Mouse (Mus musculus) forebrain, embryonic 16.5 days (tissue): ENCODE measurements around the gene Haus2. TPM values are rescaled to one million over a fixed set of nuclear protein-coding genes. Genes with fewer than 3 reads are reported as not detected.
"Not testable (repeated sequence)": the region's sequence is repeated elsewhere in the genome, so short reads cannot be mapped to it uniquely, and the experiment has no call there.

ENCODE experiments used
- ATAC-seq: fragments of 200-750 bp; cut with Nextera tagmentation; 2 replicates; pipeline ENCODE4 v1.8.0; 2017; ENCODE audit warnings: mild to moderate bottlenecking, moderate library complexity
- H3K27ac ChIP-seq: fragments of 300-500 bp; sonication (generic); 2 replicates; pipeline ENCODE4 v1.5.1; 2014; ENCODE audit warnings: low read length, control low read depth
- H3K27me3 ChIP-seq: fragments of 300-500 bp; sonication (generic); replicated peaks from 2 replicates; pipeline ENCODE4 v1.6.1; 2014; ENCODE audit warnings: low read length; ENCODE audit not compliant: control insufficient read depth, insufficient read depth
- H3K36me3 ChIP-seq: fragments of 300-500 bp; sonication (generic); 2 replicates; pipeline ENCODE4 v1.6.1; 2014; ENCODE audit not compliant: control insufficient read depth, insufficient read depth
- H3K4me1 ChIP-seq: fragments of 300-500 bp; sonication (generic); replicated peaks from 2 replicates; pipeline ENCODE4 v1.6.1; 2014; ENCODE audit warnings: low read length; ENCODE audit not compliant: control insufficient read depth, insufficient read depth
- H3K4me2 ChIP-seq: fragments of 300-500 bp; sonication (generic); 2 replicates; pipeline ENCODE4 v1.6.1; 2014; ENCODE audit warnings: mild to moderate bottlenecking, low read length, control low read depth
- H3K4me3 ChIP-seq: fragments of 300-500 bp; sonication (generic); replicated peaks from 2 replicates; pipeline ENCODE4 v1.5.1; 2014; ENCODE audit warnings: mild to moderate bottlenecking, low read length, control low read depth
- H3K9ac ChIP-seq: fragments of 300-500 bp; sonication (generic); replicated peaks from 2 replicates; pipeline ENCODE4 v1.6.1; 2014; ENCODE audit warnings: low read depth, low read length, control low read depth
- H3K9me3 ChIP-seq: fragments of 300-500 bp; sonication (generic); 2 replicates; pipeline ENCODE4 v1.6.1; 2016; ENCODE audit warnings: low read length; ENCODE audit not compliant: control insufficient read depth
- WGBS: fragments of 180-500 bp; shearing (Covaris S2); extraction: QIAGEN DNeasy Blood & Tissue Kit; methylation state at CpG from one replicate; pipeline ENCODE4 v1.1.7; 2014; 5-methylcytosine and 5-hydroxymethylcytosine counted together
- polyA plus RNA-seq: library from polyadenylated mRNA; unstranded; fragments of >200 nt; fragmentation: Nextera tagmentation; extraction: Ambion mirVana; gene quantifications from 2 replicates; pipeline ENCODE4 v1.2.1, GENCODE M21; 2015

Gene Haus2
- 28.5 and 32.0 TPM in 2 replicates for polyA plus RNA-seq

- peak; percentile 97 for ATAC-seq
- under 1% methylated on average over 52 of the region's 52 CpGs for WGBS
- Histone ChIP-seq H3K4me3 (peak within 1 kb of the TSS; percentile 100), H3K4me1 (peaks cover 18% of the 10 kb centered on the region), H3K9ac (peak within 1 kb of the TSS; percentile 90), H3K9me3 (no peaks in the 10 kb centered on the region), H3K4me2 (peak within 1 kb of the TSS; percentile 92), H3K36me3 (peaks cover 10% of the 10 kb centered on the region; the same call in 1 of the 2 replicates), H3K27ac (peak within 1 kb of the TSS; percentile 96), H3K27me3 (no peaks in the 10 kb centered on the region)
These were observed at the start of gene Haus2, which contains the start of gene Lrrc57 for GRCm38 (mm10) chr2:120608830-120609723. Gene Haus2, plus strand, starts transcription at chr2:120609383. Gene Lrrc57, minus strand, starts transcription at chr2:120609520.

DNA sequence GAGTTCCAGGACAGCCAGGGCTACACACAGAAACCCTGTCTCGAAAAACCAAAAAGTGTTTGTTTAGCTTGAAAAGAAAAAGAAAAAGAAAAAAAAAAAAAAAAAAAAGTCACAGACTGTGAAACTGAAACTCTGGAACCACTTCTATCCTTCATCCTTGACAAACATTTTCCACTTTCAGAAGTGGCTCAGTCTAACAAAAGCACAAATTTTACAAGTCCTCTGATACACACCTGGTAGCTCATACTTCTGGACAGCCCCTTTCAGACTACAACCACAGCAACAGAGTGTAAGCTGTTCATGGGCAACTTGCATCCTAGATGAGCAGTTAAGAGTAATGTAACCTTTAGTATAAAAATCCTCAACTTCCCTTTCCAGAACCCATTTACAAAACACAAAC, 47.7 kb upstream of the Haus2 start:
- Histone ChIP-seq H3K4me2 (no peak overlapping the region), H3K4me3 (no peak overlapping the region), H3K9me3 (no peaks in the 10 kb centered on the region), H3K4me1 (peaks cover 9% of the 10 kb centered on the region), H3K27ac (no peak overlapping the region), H3K27me3 (no peaks in the 10 kb centered on the region), H3K36me3 (no peaks in the 10 kb centered on the region), H3K9ac (no peak overlapping the region)
- 86% methylated on average over 1 of the region's 1 CpGs for WGBS
- ATAC-seq, result no peak

DNA sequence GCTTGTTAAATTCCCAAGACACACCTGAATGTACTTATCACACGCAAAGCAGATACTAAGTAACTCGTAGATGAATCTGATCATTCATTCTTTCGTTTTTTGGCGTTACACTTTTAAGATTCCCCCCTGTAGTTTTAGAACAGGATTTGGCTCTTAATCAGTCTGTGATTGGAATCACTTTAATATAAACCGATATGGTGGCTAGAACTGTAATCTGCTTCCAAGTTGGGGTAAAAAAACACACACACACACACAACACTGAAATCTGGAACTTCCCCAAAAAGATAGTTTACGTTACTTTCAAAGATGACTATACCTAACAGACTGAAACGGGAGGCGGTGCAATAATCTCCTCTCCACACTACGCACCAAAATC, 46.3 kb upstream of the Haus2 start:
- ATAC-seq, result no peak
- Histone ChIP-seq H3K27me3 (no peaks in the 10 kb centered on the region), H3K9me3 (no peaks in the 10 kb centered on the region), H3K4me3 (peak overlapping the region; percentile 95), H3K4me2 (peak overlapping the region; percentile 86), H3K9ac (peak overlapping the region; percentile 95), H3K27ac (no peak overlapping the region), H3K4me1 (peaks cover 14% of the 10 kb centered on the region), H3K36me3 (no peaks in the 10 kb centered on the region)
- WGBS, result 23% methylated on average over 9 of the region's 9 CpGs

GRCm38 (mm10) chr2:120563235-120563990, 45.8 kb upstream of the Haus2 start, which contains the start of gene Zfp106:
Gene Zfp106, minus strand, starts transcription at chr2:120563843.
- H3K36me3 ChIP-seq, result no peaks in the 10 kb centered on the region
- peak within 1 kb of the TSS; percentile 86 for H3K4me2 ChIP-seq
- ATAC-seq, result peak; percentile 91
- H3K27ac ChIP-seq, result peak within 1 kb of the TSS; percentile 53
- no peaks in the 10 kb centered on the region for H3K9me3 ChIP-seq
- under 1% methylated on average over 50 of the region's 50 CpGs for WGBS
- peak within 1 kb of the TSS; percentile 95 for H3K4me3 ChIP-seq
- H3K27me3 ChIP-seq, result no peaks in the 10 kb centered on the region
- H3K4me1 ChIP-seq, result peaks cover 18% of the 10 kb centered on the region
- peak within 1 kb of the TSS; percentile 95 for H3K9ac ChIP-seq

DNA sequence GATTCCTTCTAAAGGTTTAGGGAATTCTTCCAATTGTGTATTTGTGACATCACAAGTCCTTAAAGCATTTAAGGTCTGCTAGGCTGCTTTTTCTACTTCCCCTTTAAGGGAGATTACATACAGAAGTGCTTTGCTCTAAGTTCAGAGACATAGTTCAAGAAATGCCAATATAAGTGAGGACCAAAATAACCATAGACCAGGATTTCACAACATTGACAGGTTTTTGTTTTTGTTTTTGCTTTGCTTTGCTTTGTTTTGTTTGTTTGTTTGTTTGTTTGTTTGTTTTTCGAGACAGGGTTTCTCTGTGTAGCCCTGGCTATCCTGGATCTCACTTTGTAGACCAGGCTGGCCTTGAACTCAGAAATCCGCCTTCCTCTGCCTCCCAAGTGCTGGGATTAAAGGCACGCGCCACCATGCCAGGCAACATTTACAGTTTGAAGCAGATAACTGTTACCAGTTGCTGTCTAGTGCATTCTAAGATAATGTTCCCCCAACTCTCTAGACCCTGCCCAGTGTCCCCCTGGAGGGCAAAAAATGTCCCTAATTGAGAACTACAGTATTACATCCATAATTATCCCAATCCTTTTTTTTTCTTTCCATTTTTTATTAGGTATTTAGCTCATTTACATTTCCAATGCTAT, 44.5 kb upstream of the Haus2 start:
- H3K9me3 ChIP-seq, H3K27ac ChIP-seq, H3K36me3 ChIP-seq, H3K27me3 ChIP-seq, H3K9ac ChIP-seq, H3K4me3 ChIP-seq, H3K4me2 ChIP-seq, ATAC-seq: not testable (repeated sequence)
- peaks cover 22% of the 10 kb centered on the region for H3K4me1 ChIP-seq
- 95% methylated on average over 4 of the region's 4 CpGs for WGBS

- Histone ChIP-seq H3K27me3 (no peaks in the 10 kb centered on the region), H3K27ac (no peak overlapping the region), H3K4me2 (no peak overlapping the region), H3K4me3 (no peak overlapping the region), H3K9me3 (no peaks in the 10 kb centered on the region), H3K36me3 (no peaks in the 10 kb centered on the region), H3K4me1 (peaks cover 22% of the 10 kb centered on the region), H3K9ac (no peak overlapping the region)
- no peak for ATAC-seq
- 87% methylated on average over 2 of the region's 2 CpGs for WGBS
These were observed 43.8 kb upstream of the Haus2 start for GRCm38 (mm10) chr2:120565363-120565762.

GRCm38 (mm10) chr2:120566886-120567797, 42.0 kb upstream of the Haus2 start, which contains the start of gene Snap23:
Gene Snap23, plus strand, starts transcription at chr2:120567671.
- peak within 1 kb of the TSS; percentile 76 for H3K4me3 ChIP-seq
- peak within 1 kb of the TSS; percentile 83 for H3K4me2 ChIP-seq
- 1% methylated on average over 42 of the region's 42 CpGs for WGBS
- no peaks in the 10 kb centered on the region for H3K27me3 ChIP-seq
- peak within 1 kb of the TSS; percentile 51; the same call in 1 of the 2 replicates for H3K27ac ChIP-seq
- no peaks in the 10 kb centered on the region for H3K36me3 ChIP-seq
- H3K4me1 ChIP-seq, result peaks cover 22% of the 10 kb centered on the region
- peak; percentile 92 for ATAC-seq
- no peaks in the 10 kb centered on the region for H3K9me3 ChIP-seq
- peak within 1 kb of the TSS; percentile 74 for H3K9ac ChIP-seq

DNA sequence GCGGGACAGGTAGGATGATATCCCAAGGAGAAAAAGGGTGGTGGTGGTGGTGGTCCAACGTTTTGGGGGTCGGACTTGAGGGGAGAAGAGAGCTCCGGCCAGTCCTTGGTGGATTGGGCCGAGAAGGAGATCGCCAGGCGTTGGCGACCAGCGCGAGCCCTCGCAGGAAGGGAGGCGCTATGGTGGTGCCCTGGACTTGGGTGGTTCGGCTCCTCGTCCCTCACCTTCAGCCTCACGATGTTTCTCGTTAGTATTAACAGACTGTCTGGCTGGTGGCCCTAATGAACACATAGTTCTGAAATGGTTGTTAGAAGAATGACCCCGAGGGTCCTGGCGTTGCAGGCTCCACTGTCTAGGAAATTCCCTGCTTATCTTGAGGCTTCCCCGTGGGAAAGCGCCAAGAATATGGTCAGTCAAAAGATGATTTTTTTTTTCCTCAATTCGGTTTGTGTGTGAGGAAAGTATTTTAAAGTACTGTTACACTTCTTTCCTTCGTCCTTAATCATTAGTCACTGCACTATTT, 41.3 kb upstream of the Haus2 start:
- WGBS, result under 1% methylated on average over 22 of the region's 22 CpGs
- Histone ChIP-seq H3K9me3 (no peaks in the 10 kb centered on the region), H3K27ac (peak overlapping the region; percentile 29; the same call in 1 of the 2 replicates), H3K4me3 (peak overlapping the region; percentile 76), H3K9ac (peak overlapping the region; percentile 74), H3K4me1 (peaks cover 18% of the 10 kb centered on the region), H3K4me2 (peak overlapping the region; percentile 83), H3K27me3 (no peaks in the 10 kb centered on the region), H3K36me3 (no peaks in the 10 kb centered on the region)
- ATAC-seq, result peak; percentile 41
